9 mouse cellular contexts compared by ENCODE assay signal in the genomic region with DNA sequence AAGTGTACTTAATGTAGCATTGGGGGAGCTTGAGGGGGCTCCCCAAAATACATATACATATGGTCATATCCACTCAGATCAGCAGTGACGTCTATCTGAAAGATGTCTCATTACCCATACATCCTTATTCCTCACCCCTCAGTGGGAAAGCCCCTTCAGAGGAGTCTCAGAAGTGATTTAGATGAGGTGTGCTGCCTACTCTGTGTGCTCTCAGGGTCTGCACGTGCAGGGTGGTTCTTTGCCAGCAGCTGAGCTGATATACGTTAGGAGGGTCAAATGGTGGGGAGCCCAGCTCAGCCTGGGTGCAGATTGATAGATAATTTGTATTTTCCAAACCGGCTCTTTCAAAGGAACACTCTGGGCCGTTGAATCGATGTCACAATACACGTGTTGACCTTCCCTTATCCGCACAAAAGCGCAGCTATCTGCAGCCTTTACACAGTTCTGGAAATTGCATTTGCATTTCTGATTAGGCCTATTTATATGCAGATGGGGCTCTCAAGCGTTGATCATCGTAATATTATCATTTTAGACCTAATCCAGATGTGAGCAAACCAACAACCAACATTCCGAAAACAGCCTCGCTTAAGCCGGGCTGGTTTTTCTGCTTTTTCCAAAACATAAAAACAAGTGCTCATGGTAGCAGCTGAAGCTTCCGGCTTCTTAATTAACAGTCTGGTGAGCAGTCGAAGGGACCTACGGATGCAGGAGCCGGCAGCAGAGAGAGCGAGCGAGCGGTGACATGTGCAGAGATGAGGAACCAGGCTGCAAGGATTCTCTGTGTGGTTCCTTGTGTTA.
A peak's percentile ranks its signal among the peaks of the same experiment; 100 is the strongest.
DNase-seq lines count a peak whose midpoint lies in the region; ATAC-seq and TF ChIP-seq lines count a peak whose summit lies in the region.
"Had no signal": no experiment of that assay in that cellular context is flagged by ENCODE, and none has a peak within 500 bp of the region (broad histone marks: within the 10 kb centered on the region; RNA-seq: fewer than 3 reads in every experiment).

No protein-coding gene starts in this region.

- DNase-seq in intestine, embryonic 14.5 days (ENCODE audit: low spot score) = no peak
- DNase-seq in hindbrain, embryonic 10.5 days (ENCODE audit: low spot score) = peak; percentile 24
- DNase-seq in neural tube, embryonic 10.5 days (ENCODE audit: extremely low spot score, low spot score) = peak; percentile 21
- DNase-seq in urinary bladder, postnatal 25 days (ENCODE audit: low spot score) = no peak
- DNase-seq in cerebellum, postnatal 25 days = no peak
- DNase-seq in heart, adult 11 months = no peak

- ATAC-seq in intestine, embryonic 14.5 days (replicated peaks; ENCODE audit: low FRiP score, low TSS enrichment, low read depth) = no peak
- ATAC-seq in intestine, postnatal 0 days = no peak
- peak; percentile 80 for ATAC-seq in activated CD4-positive, CD25-positive, alpha-beta regulatory T cell, adult 4 months

- no peaks in the 10 kb centered on the region for H3K4me1 ChIP-seq in intestine, embryonic 14.5 days (replicated peaks; ENCODE audit: control insufficient read depth, insufficient read depth, low read length)
- no peaks in the 10 kb centered on the region for H3K4me1 ChIP-seq in intestine, postnatal 0 days (replicated peaks; ENCODE audit: control insufficient read depth, insufficient read depth, low read length)
- peaks cover 23% of the 10 kb centered on the region for H3K4me1 ChIP-seq in hindbrain, embryonic 10.5 days (replicated peaks)

- no peak for TF ChIP-seq CTCF in intestine, postnatal 0 days (IDR thresholded peaks at IDR 0.05; ENCODE audit: low read depth)

- H3K4me2 ChIP-seq in intestine, embryonic 14.5 days (ENCODE audit: low read length) = peak overlapping the region; percentile 35
- no peak overlapping the region for H3K4me2 ChIP-seq in intestine, postnatal 0 days (replicated peaks; ENCODE audit: low read depth)

- H3K27ac ChIP-seq in intestine, embryonic 14.5 days (ENCODE audit: low read depth) = no peak overlapping the region
- no peak overlapping the region for H3K27ac ChIP-seq in intestine, postnatal 0 days (ENCODE audit: low read depth, low read length)
- no peak overlapping the region for H3K27ac ChIP-seq in hindbrain, embryonic 10.5 days
- H3K27ac ChIP-seq: liver, embryonic 14.5 days had no signal

- H3K9ac ChIP-seq in intestine, embryonic 14.5 days (ENCODE audit: low read length) = peak overlapping the region; percentile 7; the same call in 1 of the 2 replicates
- no peak overlapping the region for H3K9ac ChIP-seq in intestine, postnatal 0 days (ENCODE audit: low read depth, low read length)
- H3K9ac ChIP-seq: liver, embryonic 14.5 days had no signal

- peaks cover 21% of the 10 kb centered on the region for H3K27me3 ChIP-seq in intestine, embryonic 14.5 days (replicated peaks; ENCODE audit: control insufficient read depth, insufficient read depth, low read length)
- peaks cover 9% of the 10 kb centered on the region; the same call in 1 of the 2 replicates for H3K27me3 ChIP-seq in intestine, postnatal 0 days (replicated peaks; ENCODE audit: control insufficient read depth, insufficient read depth, low read length)
- peaks cover 39% of the 10 kb centered on the region for H3K27me3 ChIP-seq in hindbrain, embryonic 10.5 days (ENCODE audit: insufficient read depth, poor library complexity, severe bottlenecking)

- 15% methylated on average over 21 of the region's 21 CpGs for WGBS in intestine, embryonic 14.5 days
- 17% methylated on average over 21 of the region's 21 CpGs for WGBS in intestine, postnatal 0 days
- 9% methylated on average over 21 of the region's 21 CpGs for WGBS in hindbrain, embryonic 10.5 days

- no peaks in the 10 kb centered on the region for H3K36me3 ChIP-seq in intestine, embryonic 14.5 days (ENCODE audit: control insufficient read depth, insufficient read depth, low read length)
- no peaks in the 10 kb centered on the region for H3K36me3 ChIP-seq in intestine, postnatal 0 days (ENCODE audit: control insufficient read depth, insufficient read depth)
- H3K36me3 ChIP-seq in hindbrain, embryonic 10.5 days = no peaks in the 10 kb centered on the region

- H3K9me3 ChIP-seq in intestine, embryonic 14.5 days (ENCODE audit: control insufficient read depth, low read length) = no peaks in the 10 kb centered on the region
- H3K9me3 ChIP-seq in intestine, postnatal 0 days (ENCODE audit: control insufficient read depth) = no peaks in the 10 kb centered on the region
- no peaks in the 10 kb centered on the region for H3K9me3 ChIP-seq in hindbrain, embryonic 10.5 days

- H3K4me3 ChIP-seq in intestine, embryonic 14.5 days (ENCODE audit: low read depth, low read length) = no peak overlapping the region
- H3K4me3 ChIP-seq in intestine, postnatal 0 days (ENCODE audit: low read depth, low read length) = no peak overlapping the region
- peak overlapping the region; percentile 36 for H3K4me3 ChIP-seq in hindbrain, embryonic 10.5 days

Comparison
In these comparisons a context has a peak if more than half of its experiments do, and no peak if none do; other contexts are left out.
1. DNase-seq: peak in hindbrain, embryonic 10.5 days (single experiment) and neural tube, embryonic 10.5 days (single experiment); none in intestine, embryonic 14.5 days (single experiment), urinary bladder, postnatal 25 days (single experiment), cerebellum, postnatal 25 days (0 of 2) and heart, adult 11 months (single experiment).